ENCODE assay signal across 9 mouse cellular contexts in genomic region chr5:33433201-33434138, GRCm38 (mm10). TPM values are rescaled to one million over a fixed set of nuclear protein-coding genes. Genes with fewer than 3 reads are reported as not detected.
A peak's percentile ranks its signal among the peaks of the same experiment; 100 is the strongest.
DNase-seq lines count a peak whose midpoint lies in the region; ATAC-seq and TF ChIP-seq lines count a peak whose summit lies in the region.
"Had no signal": no experiment of that assay in that cellular context is flagged by ENCODE, and none has a peak within 500 bp of the region (broad histone marks: within the 10 kb centered on the region; RNA-seq: fewer than 3 reads in every experiment).

Gene Nkx1-1, minus strand, starts transcription at chr5:33433976.

- no peaks in the 10 kb centered on the region for H3K9me3 ChIP-seq in kidney, embryonic 16.5 days (ENCODE audit: low read length)
- H3K9me3 ChIP-seq in hindbrain, postnatal 0 days (ENCODE audit: low read length), result no peaks in the 10 kb centered on the region
- no peaks in the 10 kb centered on the region for H3K9me3 ChIP-seq in neural tube, embryonic 12.5 days

- no peak within 1 kb of the TSS for H3K27ac ChIP-seq in kidney, embryonic 16.5 days (ENCODE audit: low read length)
- H3K27ac ChIP-seq in hindbrain, postnatal 0 days, result no peak within 1 kb of the TSS
- no peak within 1 kb of the TSS for H3K27ac ChIP-seq in neural tube, embryonic 12.5 days

- H3K27me3 ChIP-seq in kidney, embryonic 16.5 days (ENCODE audit: insufficient read depth, low read length), result peaks cover 96% of the 10 kb centered on the region
- H3K27me3 ChIP-seq in hindbrain, postnatal 0 days (ENCODE audit: insufficient read depth, low read length), result peaks cover 86% of the 10 kb centered on the region
- peaks cover 100% of the 10 kb centered on the region for H3K27me3 ChIP-seq in neural tube, embryonic 12.5 days (replicated peaks)

- peak within 1 kb of the TSS; percentile 37 for H3K4me2 ChIP-seq in kidney, embryonic 16.5 days (replicated peaks; ENCODE audit: low read depth, low read length)
- peak within 1 kb of the TSS; percentile 44 for H3K4me2 ChIP-seq in hindbrain, postnatal 0 days (ENCODE audit: low read depth, low read length)
- H3K4me2 ChIP-seq in neural tube, embryonic 12.5 days (replicated peaks), result peak within 1 kb of the TSS; percentile 48

- H3K4me1 ChIP-seq in kidney, embryonic 16.5 days (ENCODE audit: insufficient read depth, low read length), result peaks cover 22% of the 10 kb centered on the region
- peaks cover 4% of the 10 kb centered on the region; the same call in 1 of the 2 replicates for H3K4me1 ChIP-seq in hindbrain, postnatal 0 days (ENCODE audit: insufficient read depth, low read length)
- peaks cover 26% of the 10 kb centered on the region for H3K4me1 ChIP-seq in neural tube, embryonic 12.5 days

- intact Hi-C loops in left cerebral cortex, postnatal 4 days (cut with DNase I), result no loop called here

- no peak within 1 kb of the TSS for H3K9ac ChIP-seq in kidney, embryonic 16.5 days (replicated peaks; ENCODE audit: low read length)
- H3K9ac ChIP-seq in hindbrain, postnatal 0 days (replicated peaks; ENCODE audit: low read length), result no peak within 1 kb of the TSS
- peak within 1 kb of the TSS; percentile 19 for H3K9ac ChIP-seq in neural tube, embryonic 12.5 days

- no peak for TF ChIP-seq CTCF in hindbrain, postnatal 0 days (IDR thresholded peaks at IDR 0.05; ENCODE audit: low read depth)

- ATAC-seq in kidney, embryonic 16.5 days (ENCODE audit: low FRiP score, low TSS enrichment), result no peak
- ATAC-seq in hindbrain, postnatal 0 days, result no peak
- no peak for ATAC-seq in neural tube, embryonic 12.5 days (ENCODE audit: low FRiP score, low read depth)
- no peak for ATAC-seq in CD4-positive, CD25-positive, alpha-beta regulatory T cell, adult 4 months

- H3K36me3 ChIP-seq in kidney, embryonic 16.5 days (ENCODE audit: insufficient read depth, low read length), result no peaks in the 10 kb centered on the region
- no peaks in the 10 kb centered on the region for H3K36me3 ChIP-seq in hindbrain, postnatal 0 days (ENCODE audit: insufficient read depth, low read length)
- H3K36me3 ChIP-seq in neural tube, embryonic 12.5 days, result no peaks in the 10 kb centered on the region

- under 1% methylated on average over 85 of the region's 90 CpGs for WGBS in kidney, embryonic 16.5 days
- under 1% methylated on average over 88 of the region's 90 CpGs for WGBS in hindbrain, postnatal 0 days
- under 1% methylated on average over 90 of the region's 90 CpGs for whole genome bisulfite sequencing in neural tube, embryonic 12.5 days

- H3K4me3 ChIP-seq in kidney, embryonic 16.5 days (ENCODE audit: low read length), result peak within 1 kb of the TSS; percentile 30
- peak within 1 kb of the TSS; percentile 28 for H3K4me3 ChIP-seq in hindbrain, postnatal 0 days (ENCODE audit: low read length)
- H3K4me3 ChIP-seq in neural tube, embryonic 12.5 days, result peak within 1 kb of the TSS; percentile 23

- no peak for DNase-seq in kidney, adult 11 months
- DNase-seq in embryo, embryonic 9.5 days (ENCODE audit: extremely low spot score), result peak; percentile 36
- DNase-seq in hindbrain, postnatal 0 days (ENCODE audit: low spot score), result no peak
- DNase-seq in adipocyte (ENCODE audit: low spot score), result no peak
- DNase-seq in left cerebral cortex, postnatal 4 days, result no peak

RNA-seq across cellular contexts. Expression of gene Nkx1-1, which starts in this region (rescaled TPM):
- polyA plus RNA-seq in kidney, embryonic 16.5 days (2015; fragmentation: Nextera tagmentation; extraction: Ambion mirVana), result not detected in 2 replicates
- total RNA-seq in hindbrain, postnatal 0 days (2014; rRNA removed), result 6.5 and 7.8 TPM in 2 replicates
- 0.35 and 0.39 TPM in 2 replicates for polyA plus RNA-seq in hindbrain, postnatal 0 days (2015; fragmentation: Nextera tagmentation; extraction: Ambion mirVana)
- 2.2 and 2.8 TPM in 2 replicates for polyA plus RNA-seq in neural tube, embryonic 12.5 days (2016; fragmentation: Nextera tagmentation; extraction: Ambion mirVana)
- not detected for total RNA-seq in left cerebral cortex, postnatal 4 days (2021)
- not detected for polyA plus RNA-seq in CD4-positive, CD25-positive, alpha-beta regulatory T cell, adult 4 months (2017; shearing (Covaris generic))
- total RNA-seq: gastrocnemius, adult 18-20 months had no signal
